Mouse (Mus musculus) cerebellum, adult 8-10 months (tissue): Measurements from ENCODE around the gene Acot8.
A peak's percentile ranks its signal among the peaks of the same experiment; 100 is the strongest.

ENCODE experiments used
- DNase-seq: peaks from one replicate; pipeline ENCODE4 v3.0.0; 2022

The Acot8 gene

GRCm38 (mm10) chr2:164779481-164780086, 25.1 kb downstream of the Acot8 start, which contains the start of gene Tnnc2:
TSS of gene Tnnc2 (minus strand) at chr2:164779967.
- no peak for DNase-seq

DNA sequence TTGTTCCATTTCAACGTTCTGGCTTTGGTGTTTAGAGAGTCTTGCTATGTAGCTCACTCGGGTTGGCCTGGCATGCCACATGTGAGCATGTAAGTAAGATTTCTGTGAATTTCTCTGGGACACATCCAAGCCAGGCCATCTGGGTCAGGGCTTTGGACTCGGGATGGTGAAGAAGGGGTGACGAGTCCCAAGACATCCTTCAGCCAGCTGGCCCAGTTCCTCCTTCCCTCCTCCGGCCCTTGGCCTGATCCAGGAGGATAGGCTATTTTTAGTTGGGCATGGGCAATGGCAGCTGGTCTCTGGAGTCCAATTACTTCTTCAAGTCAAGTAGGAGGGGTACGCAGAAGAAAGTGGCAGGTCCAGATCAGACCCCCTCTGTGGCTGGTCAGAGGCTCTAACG, 25.9 kb downstream of the Acot8 start:
- DNase-seq: no peak

GRCm38 (mm10) chr2:164778015-164778287, 26.7 kb downstream of the Acot8 start:
- DNase-seq: no peak

DNA sequence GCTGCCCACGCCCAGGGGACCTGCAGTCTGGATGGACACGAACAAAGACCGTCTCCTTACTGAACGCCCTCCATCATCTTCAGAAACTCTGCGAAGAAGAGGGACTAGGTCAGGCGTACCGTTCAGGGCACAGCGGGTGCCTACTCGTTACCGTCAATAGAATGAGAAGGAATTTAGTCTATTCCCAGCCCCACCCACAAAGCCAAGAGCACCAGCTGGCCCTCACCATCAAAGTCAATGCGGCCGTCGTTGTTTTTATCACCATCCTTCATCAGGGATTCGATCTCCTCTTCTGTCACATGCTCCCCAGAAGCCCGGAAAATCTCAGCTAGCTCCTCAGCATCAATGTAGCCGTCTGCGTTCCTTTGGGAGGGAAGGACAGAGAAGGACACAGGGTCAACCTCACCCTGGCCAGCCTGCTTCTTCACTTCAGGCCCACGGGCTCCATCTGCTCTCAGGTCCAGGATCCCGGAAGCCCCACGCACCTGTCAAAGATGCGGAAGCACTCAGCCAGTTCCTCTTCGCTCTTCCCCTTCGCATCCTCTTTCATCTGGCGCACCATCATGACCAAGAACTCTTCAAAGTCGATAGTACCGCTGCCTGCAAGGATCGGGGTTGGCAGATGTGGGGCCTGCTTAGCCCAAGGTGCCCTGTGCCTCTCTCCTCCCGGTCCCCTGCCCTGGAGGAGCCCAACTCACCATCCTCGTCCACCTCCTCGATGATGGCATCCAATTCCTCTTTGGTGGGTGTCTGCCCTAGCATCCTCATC, 27.3 kb downstream of the Acot8 start:
- no peak for DNase-seq

DNA sequence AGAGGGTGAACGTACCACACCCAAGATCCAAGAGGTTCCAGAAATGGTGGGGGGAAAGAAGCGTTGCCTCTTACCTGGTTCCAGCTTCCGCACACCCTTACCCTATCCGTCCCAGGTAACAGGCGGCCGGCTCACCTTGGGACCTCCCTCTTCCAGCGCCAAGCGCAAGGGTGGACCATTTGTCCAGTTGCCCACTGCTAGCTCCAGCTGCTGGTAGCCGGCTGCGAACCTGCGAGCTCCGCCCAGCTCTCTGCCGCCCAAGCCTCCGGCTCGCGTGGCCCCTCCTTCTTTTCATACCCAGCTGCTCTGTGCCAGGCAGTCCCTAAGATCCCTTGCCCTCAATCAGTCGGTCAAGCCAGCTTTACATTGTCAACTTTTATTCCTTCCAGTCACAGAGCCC, 27.9 kb downstream of the Acot8 start:
- DNase-seq: no peak

DNA sequence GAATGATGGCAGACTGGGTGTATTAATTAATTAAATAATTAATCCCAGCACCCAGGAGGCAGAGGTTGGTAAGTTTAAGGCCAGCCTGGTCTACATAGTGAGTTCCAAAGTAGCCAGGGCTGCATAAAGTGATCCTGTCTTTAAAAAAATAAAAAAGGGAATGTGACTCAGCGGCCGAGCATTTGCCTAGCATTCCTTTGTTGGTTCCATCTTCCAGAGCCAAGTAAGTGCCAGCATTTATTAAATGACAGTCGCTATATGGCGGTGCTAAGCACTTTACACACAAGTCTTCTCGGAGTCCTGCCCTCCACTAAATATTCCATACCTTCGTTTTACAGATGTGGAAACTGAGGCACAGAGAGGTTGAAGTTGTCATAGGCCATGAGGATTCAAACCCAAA, 28.6 kb downstream of the Acot8 start:
- no peak for DNase-seq

DNA sequence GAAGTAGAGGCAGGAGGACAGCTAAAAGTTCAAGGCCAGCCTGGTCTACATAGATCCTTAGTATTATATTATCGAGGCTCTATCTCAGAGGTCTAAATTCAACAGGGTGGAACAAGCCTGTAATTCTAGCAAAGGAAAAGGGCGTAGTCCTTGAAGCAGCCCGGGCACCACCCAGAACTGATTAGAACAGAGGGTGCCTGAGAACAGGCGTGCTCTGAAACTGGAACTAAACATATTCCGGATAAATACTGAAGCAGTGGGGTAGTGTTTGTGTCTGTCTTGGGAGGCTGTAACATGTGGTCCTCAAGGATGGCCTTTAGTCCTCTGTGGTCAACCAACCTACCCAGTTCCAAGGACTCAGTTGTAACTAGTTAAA, 30.7 kb downstream of the Acot8 start:
- DNase-seq: no peak

- no peak for DNase-seq
These were observed 31.3 kb downstream of the Acot8 start for GRCm38 (mm10) chr2:164773229-164773988.

DNA sequence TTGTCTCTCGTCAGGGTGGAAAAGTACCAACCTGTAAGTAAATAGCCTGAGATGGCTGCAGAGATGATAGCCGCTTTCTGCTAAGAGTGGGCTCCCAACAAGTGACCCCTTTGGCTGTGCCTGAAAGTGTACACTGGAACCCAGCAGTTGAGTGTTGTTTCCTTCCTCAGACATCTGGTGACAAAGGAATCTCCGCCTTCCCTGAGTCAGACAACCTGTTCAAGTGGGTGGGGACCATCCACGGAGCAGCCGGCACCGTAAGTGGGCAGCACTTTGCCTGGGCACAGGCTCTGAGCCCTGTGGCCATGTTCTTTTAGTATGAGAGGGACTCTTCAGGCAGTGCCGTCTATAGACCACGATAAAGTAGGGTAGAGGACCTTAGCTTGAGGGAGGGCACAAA, 33.6 kb downstream of the Acot8 start:
- DNase-seq: no peak

DNA sequence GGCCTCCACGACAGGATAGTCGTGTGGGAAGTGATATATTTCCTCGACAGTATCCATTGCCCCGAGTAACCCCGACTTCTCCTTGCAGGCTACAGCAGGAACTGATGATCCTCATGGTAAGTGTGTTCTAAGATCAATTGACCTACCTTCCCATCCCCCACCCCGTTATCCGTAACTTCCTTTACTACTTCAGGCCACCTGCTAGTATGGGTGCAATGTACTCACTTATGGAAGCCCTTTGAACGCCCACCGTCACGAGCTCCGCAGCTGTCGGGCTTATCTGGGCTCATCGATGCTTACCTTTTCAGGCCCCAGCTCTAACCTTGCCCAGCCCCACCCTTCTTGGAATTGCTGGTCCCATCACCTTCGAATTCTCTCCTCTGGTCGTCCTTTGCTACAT, 34.4 kb downstream of the Acot8 start:
- DNase-seq: no peak

DNA sequence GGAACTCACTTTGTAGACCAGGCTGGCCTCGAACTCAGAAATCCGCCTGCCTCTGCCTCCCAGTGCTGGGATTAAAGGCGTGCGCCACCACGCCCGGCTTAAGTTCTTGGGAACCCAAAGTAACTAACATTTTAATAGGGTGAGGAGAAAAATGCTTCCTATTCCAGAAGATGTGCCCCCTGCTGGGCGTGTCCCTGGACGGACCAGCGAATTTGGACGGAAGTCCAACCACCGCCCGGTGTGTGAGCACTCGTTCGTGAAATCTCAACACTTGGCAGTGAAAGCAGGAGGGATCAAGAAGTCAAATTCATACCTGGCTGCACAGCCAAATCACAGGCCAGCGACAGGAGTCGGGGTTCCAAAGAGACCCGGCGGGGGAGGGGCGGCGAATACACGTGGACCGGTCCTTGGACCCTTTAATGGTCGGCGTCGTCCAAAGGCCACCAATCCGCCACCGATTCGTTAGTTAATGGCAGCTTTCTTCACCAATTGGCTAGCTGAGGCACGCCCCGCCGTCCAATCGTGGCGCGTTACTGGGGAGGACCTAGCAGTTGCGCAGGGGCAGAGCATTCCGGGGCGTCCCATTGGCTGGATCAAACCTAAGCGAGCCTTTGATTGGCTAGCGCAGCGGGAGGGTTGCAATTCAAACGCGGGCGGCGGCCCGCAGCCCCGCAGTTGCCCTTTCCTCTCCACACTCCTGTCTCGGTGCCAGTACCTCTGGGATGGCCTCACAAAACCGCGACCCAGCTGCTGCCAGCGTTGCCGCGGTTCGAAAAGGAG, 35.2 kb downstream of the Acot8 start, which contains the start of gene Ube2c:
Gene Ube2c, plus strand, starts transcription at position 641 of the 780 bp plus-strand sequence.
- DNase-seq: peak; percentile 97

DNA sequence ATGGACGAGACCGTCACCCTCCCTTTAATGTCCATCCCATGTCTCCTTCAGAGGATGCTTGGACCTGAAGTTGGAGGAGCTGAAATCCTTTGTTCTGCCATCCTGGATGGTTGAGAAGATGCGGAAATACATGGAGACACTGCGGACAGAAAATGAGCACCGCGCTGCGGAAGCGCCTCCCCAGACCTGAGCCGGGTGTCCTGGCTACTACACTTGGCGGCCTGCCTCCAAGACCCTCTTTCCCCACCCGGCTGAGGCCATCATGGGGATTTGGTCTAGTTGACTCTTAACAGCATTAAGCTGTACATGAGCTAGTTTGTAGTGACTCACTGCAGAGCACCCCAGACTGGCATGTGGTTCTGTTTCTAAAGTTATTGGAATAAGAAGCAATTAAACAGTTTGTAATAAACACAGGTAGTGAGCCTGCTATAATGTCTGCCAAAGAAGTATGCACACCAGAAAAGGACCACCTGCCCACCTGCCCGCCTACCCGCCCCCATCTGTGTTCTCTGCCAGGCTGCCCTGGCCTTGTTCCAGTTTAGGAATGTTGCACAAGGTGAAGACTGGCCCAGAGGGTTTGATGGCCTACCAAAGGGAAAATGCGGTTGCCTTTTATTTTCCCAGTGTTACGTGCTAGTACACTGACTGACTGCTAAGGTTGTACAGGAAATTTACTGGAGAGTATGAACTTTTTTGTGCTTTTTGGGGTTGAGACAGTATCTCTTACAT, 36.7 kb downstream of the Acot8 start:
- DNase-seq: no peak

DNA sequence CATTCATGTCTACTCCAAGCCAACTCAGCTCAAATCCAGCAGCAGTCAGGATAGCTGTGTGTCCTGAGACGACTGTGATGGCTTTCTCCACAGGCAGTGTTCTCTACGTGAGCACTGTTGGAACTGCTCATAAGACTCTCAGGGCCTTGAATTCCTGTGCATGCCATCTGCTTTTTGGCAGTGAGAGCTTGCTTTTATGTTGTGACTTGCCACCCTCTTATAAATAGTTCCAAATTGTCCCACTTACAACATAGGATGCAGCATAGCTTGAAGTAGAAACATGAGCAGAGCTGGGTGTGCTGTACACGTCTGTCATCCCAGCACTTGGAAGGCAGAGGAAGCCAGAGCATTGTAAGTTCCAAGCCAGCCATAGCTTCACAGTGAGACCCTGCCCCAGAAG, 38.8 kb downstream of the Acot8 start:
- no peak for DNase-seq

DNA sequence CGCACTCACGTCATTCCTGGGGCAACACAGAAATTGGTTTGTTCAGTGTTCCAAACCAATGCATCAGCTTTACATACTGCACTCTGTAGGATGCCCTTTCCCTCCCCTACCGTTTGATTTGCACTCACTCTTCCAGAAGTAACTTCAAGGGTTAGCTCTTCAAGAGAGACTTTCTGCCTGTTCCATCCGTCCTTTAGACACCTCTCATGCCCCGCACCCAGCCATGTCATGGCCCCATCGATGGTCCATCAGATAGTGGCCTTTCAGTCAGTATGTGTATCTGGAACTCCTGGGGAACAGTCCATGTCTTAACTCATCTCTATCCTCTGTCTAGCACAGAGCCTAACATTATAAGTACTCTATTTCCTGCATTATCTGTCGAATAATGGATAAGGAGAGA, 42.1 kb downstream of the Acot8 start:
- no peak for DNase-seq

GRCm38 (mm10) chr2:164761971-164762370, 42.7 kb downstream of the Acot8 start:
- DNase-seq: no peak

GRCm38 (mm10) chr2:164761502-164761901, 43.2 kb downstream of the Acot8 start:
- DNase-seq: no peak

DNA sequence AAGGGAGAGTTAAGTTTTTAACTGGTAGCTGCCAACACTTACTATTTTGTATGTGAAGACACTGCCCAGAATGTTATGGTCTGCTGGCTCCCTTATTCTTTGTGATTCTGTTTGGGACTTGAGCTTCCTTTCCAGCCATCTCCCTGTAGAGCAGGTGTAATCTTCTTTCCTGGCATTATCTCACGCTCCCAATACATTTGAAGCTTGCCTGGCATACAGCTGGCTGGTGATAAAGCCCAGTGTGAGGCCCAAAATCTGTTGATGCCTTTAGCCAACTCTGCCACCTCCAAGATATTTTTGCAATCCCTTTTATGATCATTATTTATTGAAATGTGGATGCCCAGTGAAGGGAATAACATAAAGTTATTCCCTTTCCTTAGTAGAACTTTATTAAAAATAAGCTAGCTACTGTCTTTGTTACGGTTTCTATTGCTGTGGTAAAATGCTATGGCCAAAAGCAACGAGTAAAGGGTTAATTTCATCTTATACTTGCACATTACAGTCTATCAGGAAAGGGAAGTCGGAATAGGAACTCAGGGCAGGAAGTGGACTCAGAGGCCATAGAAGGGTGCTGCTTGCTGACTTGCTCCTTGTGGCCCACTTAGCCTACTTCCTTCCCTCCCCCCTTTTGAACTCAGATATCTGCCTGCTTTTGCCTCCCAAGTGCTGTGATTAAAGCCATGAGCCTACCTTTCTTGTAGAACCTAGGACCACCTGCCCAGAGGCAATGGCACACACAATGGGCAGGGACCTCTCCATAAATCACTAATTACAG, 44.4 kb downstream of the Acot8 start:
- no peak for DNase-seq

DNA sequence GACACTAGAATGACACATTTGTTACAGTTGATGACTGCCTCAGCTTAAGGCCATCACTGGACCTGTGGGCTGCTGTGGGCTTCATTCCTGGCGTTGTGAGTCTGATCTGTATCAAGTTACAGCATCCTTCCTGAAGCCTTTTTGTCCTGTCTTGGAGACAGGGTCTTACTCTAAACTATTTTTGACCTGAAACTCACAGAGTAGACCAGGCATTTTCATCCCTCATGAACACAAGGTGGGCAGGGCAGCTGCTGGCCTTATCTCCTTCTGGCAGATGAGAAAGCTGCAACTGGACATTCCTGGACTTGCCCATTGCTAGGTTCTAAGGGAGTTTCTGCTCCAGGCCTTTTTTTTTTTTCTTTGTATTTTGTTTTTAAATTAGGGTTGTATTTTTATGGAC, 46.0 kb downstream of the Acot8 start:
- no peak for DNase-seq

DNA sequence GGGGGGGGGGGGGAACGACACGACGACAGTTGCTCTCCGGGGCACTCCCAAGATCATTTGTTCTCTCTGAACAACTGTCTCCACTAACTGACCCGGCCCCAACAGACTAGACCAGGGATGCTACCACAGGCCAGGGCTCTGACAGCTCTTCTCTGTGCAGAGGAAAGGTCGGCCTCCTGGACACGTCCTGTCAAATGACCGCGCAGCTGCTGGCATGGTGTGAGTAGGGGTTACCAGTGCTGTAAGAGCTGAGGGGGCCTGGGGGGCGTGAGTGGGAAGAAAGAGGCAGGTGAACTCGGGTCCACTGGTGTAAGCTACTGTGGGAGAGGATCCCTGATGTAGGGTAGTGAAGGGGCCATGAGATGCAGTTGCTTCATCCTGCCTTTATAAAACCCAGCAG, 46.8 kb downstream of the Acot8 start:
- no peak for DNase-seq

- no peak for DNase-seq
These were observed 49.9 kb downstream of the Acot8 start for GRCm38 (mm10) chr2:164754800-164755199.

DNA sequence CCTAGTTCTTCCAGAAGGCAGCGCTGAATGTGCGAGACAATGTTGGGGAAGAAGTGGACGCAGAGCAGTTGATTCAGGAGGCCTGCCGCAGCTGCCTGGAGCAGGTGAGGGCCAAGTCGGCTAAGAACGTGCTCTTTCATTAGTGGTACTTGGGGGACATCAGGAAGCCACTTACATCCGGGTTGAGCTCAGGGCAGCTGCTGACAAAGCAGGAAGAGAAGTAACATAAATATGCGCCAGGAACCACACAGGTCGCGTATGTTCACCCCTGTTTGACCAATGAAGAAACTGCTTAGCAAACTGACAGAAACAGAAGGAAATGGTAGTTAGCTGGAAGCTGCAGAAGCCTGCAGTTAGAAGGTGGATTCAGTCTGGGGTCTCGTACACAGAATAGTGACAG, 50.6 kb downstream of the Acot8 start:
- no peak for DNase-seq

DNA sequence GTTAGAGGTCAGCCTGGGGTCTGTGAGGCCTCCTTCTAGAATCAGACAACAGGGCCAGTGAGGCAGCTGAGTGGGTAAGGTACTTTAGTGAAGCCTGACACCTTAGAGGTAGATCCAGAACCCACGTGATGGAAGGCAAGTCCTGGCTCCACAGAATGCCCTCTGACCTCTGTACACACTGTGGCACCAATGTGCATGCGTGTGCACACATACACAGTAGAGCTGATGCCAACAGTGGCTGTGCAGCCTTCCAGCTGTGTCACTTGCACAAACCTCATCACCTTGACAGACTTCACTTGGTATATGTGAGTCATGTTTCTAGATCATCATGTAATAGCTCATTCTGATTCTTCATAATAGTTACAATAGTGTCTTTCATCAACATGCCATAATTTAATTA, 52.2 kb downstream of the Acot8 start:
- no peak for DNase-seq
